Mouse (Mus musculus): ENCODE data around the gene Mapk8ip2.
A peak's percentile ranks its signal among the peaks of the same experiment; 100 is the strongest.
"Not testable (repeated sequence)": the region's sequence is repeated elsewhere in the genome, so short reads cannot be mapped to it uniquely, and the experiment has no call there.

Mapk8ip2 gene

DNA sequence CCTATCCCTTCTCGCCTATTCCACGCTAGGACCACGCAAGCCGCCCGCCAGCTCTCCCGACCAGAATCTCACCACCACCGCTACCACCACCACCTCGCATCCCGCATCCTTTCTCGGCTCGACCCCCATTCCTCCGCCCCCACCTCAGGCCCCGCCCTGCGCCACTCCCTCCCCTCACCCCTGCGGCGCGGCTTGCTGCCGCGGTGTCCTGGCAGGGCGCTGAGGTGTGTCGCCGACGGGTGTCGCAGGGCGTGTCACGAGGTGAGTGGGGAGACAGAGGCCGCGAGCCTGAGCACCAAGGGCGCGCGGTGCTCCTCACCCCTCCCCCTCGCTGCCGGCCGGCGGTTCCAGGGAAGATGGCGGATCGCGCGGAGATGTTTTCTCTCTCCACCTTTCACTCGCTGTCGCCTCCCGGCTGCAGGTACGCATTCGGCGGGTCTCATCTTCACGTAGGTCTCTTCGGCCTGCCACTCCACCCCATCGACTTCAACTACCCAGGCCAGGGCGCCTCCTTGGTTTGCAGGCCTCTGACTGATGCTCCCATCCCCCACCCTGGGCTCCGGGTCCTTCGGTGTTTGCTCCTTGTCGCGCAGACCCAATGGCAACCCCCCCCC, at the start of gene Mapk8ip2:
TSS of gene Mapk8ip2 (plus strand) at position 49 of the 614 bp plus-strand sequence.
- DNase-seq (ENCODE audit: extremely low spot score, low read depth, low spot score): no peak

- DNase-seq (ENCODE audit: extremely low spot score, low read depth, low spot score): no peak
Measured at GRCm38 (mm10) chr15:89404831-89405623, 48.7 kb upstream of the Mapk8ip2 start.

DNA sequence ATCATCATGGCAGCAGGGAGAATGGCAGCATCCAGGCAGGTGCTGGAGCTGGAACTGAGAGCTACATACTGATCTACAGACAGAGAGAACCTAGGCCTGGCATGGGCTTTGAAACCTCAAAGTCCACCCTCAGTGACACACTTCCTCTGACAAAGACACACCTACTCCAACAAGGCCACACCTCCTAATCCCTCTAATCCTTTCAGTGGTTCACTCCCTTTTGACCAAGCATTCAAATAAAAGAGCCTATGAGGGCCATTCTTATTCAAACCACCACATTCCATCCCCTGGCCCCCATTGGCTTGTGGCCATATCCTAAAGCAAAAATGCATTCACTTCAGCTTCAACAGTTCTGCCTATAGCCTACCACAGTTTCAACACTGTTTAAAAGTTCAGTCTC, 47.0 kb upstream of the Mapk8ip2 start:
- no peak for DNase-seq (ENCODE audit: extremely low spot score, low read depth, low spot score)

GRCm38 (mm10) chr15:89410118-89410517, 43.6 kb upstream of the Mapk8ip2 start, which contains the start of gene Syce3:
TSS of gene Syce3 (minus strand) at chr15:89410503.
- no peak for DNase-seq (ENCODE audit: extremely low spot score, low read depth, low spot score)

DNA sequence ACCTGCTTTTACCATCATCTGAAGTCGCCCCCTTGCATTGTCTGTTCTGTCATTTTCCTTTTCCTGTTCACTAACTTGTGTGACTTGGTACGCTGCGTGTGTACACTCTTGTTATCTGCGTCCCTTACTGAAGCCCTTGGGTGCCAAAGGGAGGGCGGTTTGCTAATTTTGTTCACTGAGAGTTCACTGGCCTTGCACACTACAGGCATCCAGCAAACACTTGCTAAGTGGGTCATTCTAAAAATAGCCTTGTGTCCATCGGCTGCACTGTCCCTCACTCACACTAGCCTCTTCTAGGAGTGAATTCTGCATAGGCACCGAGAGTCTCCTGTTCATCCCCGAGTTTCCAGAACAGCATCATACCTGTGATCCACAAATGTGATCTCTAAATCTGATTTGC, 38.4 kb upstream of the Mapk8ip2 start:
- no peak for DNase-seq (ENCODE audit: extremely low spot score, low read depth, low spot score)

DNA sequence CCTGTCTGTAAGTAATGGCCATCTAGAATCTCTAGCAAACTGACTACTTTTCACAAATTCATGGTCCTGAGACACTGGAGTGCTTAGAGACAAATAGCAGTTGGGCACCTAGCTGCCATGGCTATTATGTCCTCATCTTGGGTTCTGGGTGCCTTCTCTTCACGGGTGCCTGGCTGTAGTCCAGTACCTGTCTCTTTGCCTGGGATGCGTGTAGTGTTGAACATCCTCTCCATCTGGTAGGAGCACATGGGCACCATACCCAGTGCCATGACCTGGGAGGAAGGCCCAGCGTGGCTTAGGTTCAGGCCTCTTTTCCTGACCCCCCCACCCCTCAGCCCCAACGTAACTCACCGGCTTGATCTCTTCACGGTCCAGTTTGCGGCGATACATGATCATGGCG, 31.8 kb upstream of the Mapk8ip2 start:
- DNase-seq (ENCODE audit: extremely low spot score, low read depth, low spot score): no peak

- DNase-seq (ENCODE audit: extremely low spot score, low read depth, low spot score): no peak
Measured at GRCm38 (mm10) chr15:89424621-89425020, 29.1 kb upstream of the Mapk8ip2 start.

DNA sequence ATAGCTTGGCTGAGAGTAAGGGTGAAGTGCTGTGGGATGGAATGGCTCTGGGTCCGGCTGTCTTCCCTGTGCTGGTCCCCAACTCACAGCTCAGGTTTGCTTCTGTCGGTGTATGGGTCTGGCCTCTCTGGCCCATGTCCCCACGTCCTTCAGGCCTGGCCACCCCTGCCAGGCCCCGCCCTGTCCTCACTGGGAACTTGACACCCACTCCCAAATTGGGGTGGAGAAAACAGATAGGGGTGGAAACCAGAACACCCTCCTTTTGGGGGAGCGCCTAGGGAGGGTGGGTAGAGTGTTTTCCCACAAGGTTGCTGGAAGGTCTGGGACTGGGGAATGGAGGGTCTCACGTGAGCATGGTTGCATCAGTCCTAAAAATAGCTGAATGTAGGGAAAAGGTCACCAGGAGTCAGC, 28.0 kb upstream of the Mapk8ip2 start, which contains the start of gene Cpt1b:
TSS of gene Cpt1b (minus strand) at position 153 of the 411 bp plus-strand sequence.
- DNase-seq (ENCODE audit: extremely low spot score, low read depth, low spot score): no peak

DNA sequence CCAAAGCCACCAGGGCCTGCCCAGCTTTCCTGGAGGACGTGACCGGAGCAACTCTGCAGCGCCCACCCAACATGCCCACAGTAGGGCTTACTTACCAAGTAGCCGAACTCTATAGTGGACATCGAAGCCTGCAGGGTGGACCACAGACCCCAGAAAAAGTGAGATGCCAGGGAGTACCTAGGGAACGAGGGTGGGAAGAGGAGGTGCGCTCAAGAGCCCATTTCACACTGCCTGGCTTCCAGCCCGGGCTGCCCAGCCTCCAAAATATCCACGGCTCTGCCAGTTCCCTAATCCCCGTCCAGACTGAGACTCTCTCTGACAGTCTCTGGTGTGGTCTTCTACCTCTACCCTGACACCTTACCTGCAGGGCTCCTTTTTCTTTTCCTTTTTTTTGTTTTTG, 27.0 kb upstream of the Mapk8ip2 start:
- no peak for DNase-seq (ENCODE audit: extremely low spot score, low read depth, low spot score)

DNA sequence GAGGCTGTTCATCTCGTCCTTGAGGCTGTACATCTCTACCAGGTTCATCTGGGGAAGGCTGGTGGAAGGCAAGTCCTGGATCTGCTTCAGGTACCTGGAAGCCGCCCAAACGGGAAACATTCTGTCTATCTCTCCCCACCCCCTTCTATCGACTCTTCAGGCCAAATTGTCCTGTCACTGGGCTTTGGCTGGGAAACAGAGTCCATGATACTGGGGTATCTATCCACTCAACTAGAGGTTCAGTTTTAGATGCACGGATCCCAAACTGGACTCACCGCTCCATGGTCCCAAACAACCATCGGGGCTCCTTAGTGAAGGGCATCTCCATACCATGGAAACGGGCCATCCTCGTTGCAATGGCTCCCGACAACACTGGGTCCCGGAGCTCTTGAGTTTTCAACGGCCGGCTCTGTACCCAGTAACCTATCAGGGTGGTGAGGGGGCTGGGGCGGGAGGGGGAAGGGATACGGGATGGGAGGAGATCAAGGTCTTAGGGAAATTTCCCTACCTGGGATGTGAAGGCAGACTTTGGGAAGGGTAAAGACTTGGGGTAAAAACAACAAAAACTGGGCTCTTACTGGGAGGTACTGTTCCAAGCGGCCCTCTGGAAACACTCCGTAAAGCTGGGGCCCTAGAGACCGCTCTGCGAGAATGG, 25.4 kb upstream of the Mapk8ip2 start:
- DNase-seq (ENCODE audit: extremely low spot score, low read depth, low spot score): no peak

DNA sequence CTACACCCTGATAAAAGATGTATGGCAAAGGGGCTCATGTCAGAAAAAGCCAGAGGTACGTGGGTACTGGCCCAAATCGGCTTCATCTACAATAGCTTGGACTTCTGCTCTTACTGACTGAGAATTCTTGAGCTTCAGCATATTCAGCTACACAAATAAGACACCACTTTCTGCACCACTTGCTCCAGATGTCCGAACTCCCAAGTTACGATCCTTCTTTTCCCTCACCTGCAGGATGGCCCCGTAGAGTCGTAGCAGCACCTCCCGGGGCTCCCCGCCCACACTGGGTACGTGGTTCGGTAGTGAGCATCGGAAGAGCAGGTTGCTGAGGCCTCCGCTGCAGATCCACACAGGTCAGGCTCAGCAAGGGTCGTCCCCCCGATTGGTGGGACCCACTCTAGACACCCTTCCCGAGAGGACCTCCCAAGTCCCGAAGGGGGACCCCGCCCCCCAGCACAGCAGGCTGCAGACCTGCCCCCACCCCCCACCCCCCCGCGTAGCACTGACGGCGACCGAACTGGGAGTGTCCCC, 24.8 kb upstream of the Mapk8ip2 start:
- DNase-seq (ENCODE audit: extremely low spot score, low read depth, low spot score): no peak

GRCm38 (mm10) chr15:89429352-89430221, 24.1 kb upstream of the Mapk8ip2 start, which contains the start of the genes C730034F03Rik, Gm44502 and Chkb:
TSS of gene C730034F03Rik (plus strand) at chr15:89429589.
TSS of gene Gm44502 (minus strand) at chr15:89429696.
TSS of gene Chkb (minus strand) at chr15:89429908.
- DNase-seq (ENCODE audit: extremely low spot score, low read depth, low spot score): peak; percentile 86

GRCm38 (mm10) chr15:89430341-89430740, 23.4 kb upstream of the Mapk8ip2 start:
- DNase-seq (ENCODE audit: extremely low spot score, low read depth, low spot score): no peak

- DNase-seq (ENCODE audit: extremely low spot score, low read depth, low spot score): not testable (repeated sequence)
Measured at GRCm38 (mm10) chr15:89430771-89431170, 22.9 kb upstream of the Mapk8ip2 start.

DNA sequence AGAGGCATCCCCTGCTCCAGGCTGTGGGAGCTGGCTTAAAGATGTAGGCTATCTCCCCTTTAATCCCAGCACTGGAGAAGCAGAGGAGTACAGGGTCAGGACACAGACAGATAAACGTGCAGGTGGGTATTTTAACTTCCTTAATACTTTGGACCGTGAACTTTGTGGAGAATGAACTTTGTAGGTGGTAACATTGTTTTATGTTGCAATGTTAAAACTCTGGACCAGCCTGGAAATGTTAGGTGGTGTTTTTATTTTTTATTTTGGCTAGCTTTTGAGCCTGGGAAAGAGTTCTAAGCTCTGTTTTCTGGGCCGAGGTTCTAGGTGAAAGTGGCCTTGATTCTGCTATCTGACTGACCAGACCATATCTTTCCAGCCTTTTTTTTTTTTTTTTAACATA, 22.4 kb upstream of the Mapk8ip2 start:
- DNase-seq (ENCODE audit: extremely low spot score, low read depth, low spot score): no peak

GRCm38 (mm10) chr15:89431806-89432205, 21.9 kb upstream of the Mapk8ip2 start:
- DNase-seq (ENCODE audit: extremely low spot score, low read depth, low spot score): no peak

DNA sequence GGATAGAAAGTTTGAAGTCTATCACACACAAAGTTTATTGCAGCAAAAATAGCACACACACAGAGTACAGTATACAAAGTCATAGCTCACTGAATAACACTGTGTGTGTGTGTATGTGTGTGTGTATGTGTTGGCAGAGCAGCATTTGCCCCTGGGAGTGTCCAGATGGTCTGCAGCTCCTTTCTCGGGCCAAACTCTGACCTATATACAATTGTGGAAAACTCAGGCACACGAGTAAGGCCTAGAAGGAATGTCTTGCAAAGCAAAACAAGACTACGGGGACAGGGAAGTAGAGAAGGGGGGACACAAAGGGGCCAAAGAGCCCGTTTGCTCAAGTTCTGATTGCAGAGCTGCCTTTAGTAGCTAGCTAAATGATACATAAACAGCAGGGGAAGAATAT, 20.8 kb upstream of the Mapk8ip2 start:
- no peak for DNase-seq (ENCODE audit: extremely low spot score, low read depth, low spot score)

DNA sequence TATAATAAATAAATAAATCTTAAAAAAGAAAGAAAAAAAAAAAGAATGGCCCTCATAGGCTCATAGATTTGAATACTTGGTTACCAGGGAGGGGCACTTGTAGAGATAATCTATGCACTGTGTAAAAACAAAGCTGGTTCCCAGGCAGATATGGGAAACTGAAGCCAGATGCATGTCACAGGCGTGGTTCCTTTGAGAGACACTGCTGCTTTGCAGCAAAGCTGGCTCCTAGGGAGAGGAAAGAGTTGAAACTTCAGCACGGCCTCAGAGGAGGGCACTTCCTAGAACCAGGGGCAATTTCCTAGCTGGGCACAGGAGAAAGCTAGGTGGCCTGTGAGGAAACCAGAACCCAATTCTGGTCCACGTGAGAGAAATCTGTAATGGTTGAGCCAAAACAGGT, 19.6 kb upstream of the Mapk8ip2 start:
- no peak for DNase-seq (ENCODE audit: extremely low spot score, low read depth, low spot score)

- DNase-seq (ENCODE audit: extremely low spot score, low read depth, low spot score): no peak
Measured at GRCm38 (mm10) chr15:89435878-89436277, 17.8 kb upstream of the Mapk8ip2 start.

DNA sequence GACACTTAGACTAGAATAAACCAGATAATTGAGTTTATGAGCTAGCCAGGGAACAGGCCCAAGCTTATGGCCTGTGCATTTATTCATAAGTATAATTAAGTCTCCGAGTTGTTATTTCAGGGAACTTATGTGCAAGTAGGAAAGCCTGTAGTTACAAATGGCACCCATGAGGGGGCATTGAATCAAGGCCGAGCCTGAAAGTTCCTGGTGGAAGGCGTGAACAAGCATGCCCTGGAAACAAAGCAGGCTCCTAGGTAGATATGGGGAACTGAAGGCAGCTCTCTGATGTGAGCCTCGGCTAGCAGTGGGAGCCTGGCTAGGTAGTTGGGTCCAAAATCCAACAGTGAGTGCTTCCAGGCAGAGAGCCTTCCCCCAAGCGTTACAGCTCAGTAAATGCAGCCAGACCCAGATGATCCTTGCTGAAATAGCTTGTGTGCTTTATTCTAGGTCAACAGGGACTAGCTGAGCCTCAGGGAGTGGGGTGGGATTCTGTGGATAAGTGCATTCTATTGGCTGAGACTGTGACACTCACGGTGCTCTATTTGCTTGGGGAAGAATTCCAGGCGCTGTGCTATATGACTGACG, 11.1 kb upstream of the Mapk8ip2 start:
- DNase-seq (ENCODE audit: extremely low spot score, low read depth, low spot score): no peak

All from hindlimb bud, embryonic 11.5 days (tissue).